Mouse (Mus musculus) midbrain, embryonic 13.5 days (tissue): ENCODE data around the gene Calcrl. TPM values are rescaled to one million over a fixed set of nuclear protein-coding genes. Genes with fewer than 3 reads are reported as not detected.
"Not testable (repeated sequence)": the region's sequence is repeated elsewhere in the genome, so short reads cannot be mapped to it uniquely, and the experiment has no call there.

Experiments
- ATAC-seq: fragments of 200-750 bp; cut with Nextera tagmentation; 2 replicates; pipeline ENCODE4 v1.8.0; 2017; ENCODE audit warnings: mild to moderate bottlenecking, moderate TSS enrichment, moderate library complexity
- H3K27ac ChIP-seq: fragments of 300-500 bp; sonication (generic); 2 replicates; pipeline ENCODE4 v1.5.1; 2015; ENCODE audit warnings: inconsistent platforms, mild to moderate bottlenecking, moderate library complexity
- H3K27me3 ChIP-seq: fragments of 300-500 bp; sonication (generic); 2 replicates; pipeline ENCODE4 v1.6.1; 2015; ENCODE audit warnings: mild to moderate bottlenecking, inconsistent platforms
- H3K36me3 ChIP-seq: fragments of 300-500 bp; sonication (generic); 2 replicates; pipeline ENCODE4 v1.6.1; 2015; ENCODE audit warnings: mild to moderate bottlenecking, inconsistent platforms
- H3K4me1 ChIP-seq: fragments of 300-500 bp; sonication (generic); replicated peaks from 2 replicates; pipeline ENCODE4 v1.6.1; 2015; ENCODE audit warnings: inconsistent platforms
- H3K4me2 ChIP-seq: fragments of 300-500 bp; sonication (generic); replicated peaks from 2 replicates; pipeline ENCODE4 v1.6.1; 2015; ENCODE audit warnings: moderate library complexity, mild to moderate bottlenecking, inconsistent platforms
- H3K4me3 ChIP-seq: fragments of 300-500 bp; sonication (generic); replicated peaks from 2 replicates; pipeline ENCODE4 v1.5.1; 2015; ENCODE audit warnings: mild to moderate bottlenecking, inconsistent platforms
- H3K9ac ChIP-seq: fragments of 300-500 bp; sonication (generic); replicated peaks from 2 replicates; pipeline ENCODE4 v1.6.1; 2015; ENCODE audit warnings: mild to moderate bottlenecking, inconsistent platforms
- H3K9me3 ChIP-seq: fragments of 300-500 bp; sonication (generic); 2 replicates; pipeline ENCODE4 v1.6.1; 2016; ENCODE audit warnings: mild to moderate bottlenecking, inconsistent platforms
- WGBS: fragments of 180-500 bp; shearing (Covaris S2); methylation state at CpG from one replicate; pipeline ENCODE4 v1.1.7; 2015; 5-methylcytosine and 5-hydroxymethylcytosine counted together
- polyA plus RNA-seq: library from polyadenylated mRNA; unstranded; fragments of >200 nt; fragmentation: Nextera tagmentation; extraction: Ambion mirVana; gene quantifications from 2 replicates; pipeline ENCODE4 v1.2.1, GENCODE M21; 2015

Gene Calcrl
- polyA plus RNA-seq, 1 experiment from 2014 or later = 8.5 TPM

DNA sequence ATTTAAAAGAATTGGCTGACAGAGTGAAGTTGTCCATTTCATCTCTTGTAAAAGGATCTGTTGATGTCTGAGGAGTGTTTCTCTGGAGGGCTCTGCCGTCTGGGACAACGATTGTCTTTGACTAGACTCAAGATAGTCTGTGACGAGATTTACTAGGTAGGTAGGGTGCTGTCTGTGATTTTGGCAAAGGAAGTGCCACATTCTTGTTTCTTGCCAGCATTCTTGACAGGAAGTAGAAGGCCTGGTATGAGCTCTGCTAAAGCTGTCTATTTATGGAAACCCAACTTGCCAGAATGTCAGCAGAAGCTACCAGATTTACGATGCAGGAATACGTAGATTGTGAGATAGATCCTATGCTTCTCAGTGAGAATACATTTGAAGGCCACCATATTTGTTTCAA is 16.7 kb upstream of the Calcrl start:
- no peaks in the 10 kb centered on the region for H3K4me1 ChIP-seq
- no peak for ATAC-seq
- no peak overlapping the region for H3K4me3 ChIP-seq
- H3K36me3 ChIP-seq = no peaks in the 10 kb centered on the region
- H3K27ac ChIP-seq = no peak overlapping the region
- no peaks in the 10 kb centered on the region for H3K27me3 ChIP-seq
- no peak overlapping the region for H3K9ac ChIP-seq
- H3K4me2 ChIP-seq = no peak overlapping the region
- H3K9me3 ChIP-seq = no peaks in the 10 kb centered on the region
- WGBS = 91% methylated on average over 5 of the region's 5 CpGs

- no peak overlapping the region for H3K27ac ChIP-seq
- peak; percentile 72; the same call in 1 of the 2 replicates for ATAC-seq
- peaks cover 6% of the 10 kb centered on the region; the same call in 1 of the 2 replicates for H3K4me1 ChIP-seq
- no peak overlapping the region for H3K4me3 ChIP-seq
- H3K36me3 ChIP-seq = no peaks in the 10 kb centered on the region
- no peak overlapping the region for H3K4me2 ChIP-seq
- no peak overlapping the region for H3K9ac ChIP-seq
- 54% methylated on average over 11 of the region's 11 CpGs for WGBS
- H3K27me3 ChIP-seq = 0 out of 2 replicates have a peak, but pooled peaks cover 11% of the 10 kb centered on the region
- no peaks in the 10 kb centered on the region for H3K9me3 ChIP-seq
Measured at GRCm38 (mm10) chr2:84429724-84430123, 4.5 kb upstream of the Calcrl start.

- Histone ChIP-seq H3K9me3 (no peaks in the 10 kb centered on the region), H3K4me2 (no peak overlapping the region), H3K27me3 (0 out of 2 replicates have a peak, but pooled peaks cover 11% of the 10 kb centered on the region), H3K4me3 (no peak overlapping the region), H3K9ac (no peak overlapping the region), H3K4me1 (peaks cover 9% of the 10 kb centered on the region), H3K36me3 (no peaks in the 10 kb centered on the region), H3K27ac (no peak overlapping the region)
- ATAC-seq = no peak
- WGBS = 71% methylated on average over 3 of the region's 3 CpGs
Measured at GRCm38 (mm10) chr2:84428836-84429235, 3.6 kb upstream of the Calcrl start.

- Histone ChIP-seq H3K36me3 (no peaks in the 10 kb centered on the region), H3K9ac (no peak overlapping the region), H3K4me2 (no peak overlapping the region), H3K4me1 (peaks cover 9% of the 10 kb centered on the region), H3K27ac (no peak overlapping the region), H3K9me3 (no peaks in the 10 kb centered on the region), H3K27me3 (0 out of 2 replicates have a peak, but pooled peaks cover 11% of the 10 kb centered on the region), H3K4me3 (no peak overlapping the region)
- no peak for ATAC-seq
- WGBS = 94% methylated on average over 4 of the region's 4 CpGs
Measured at GRCm38 (mm10) chr2:84426531-84426930, 1.3 kb upstream of the Calcrl start.

DNA sequence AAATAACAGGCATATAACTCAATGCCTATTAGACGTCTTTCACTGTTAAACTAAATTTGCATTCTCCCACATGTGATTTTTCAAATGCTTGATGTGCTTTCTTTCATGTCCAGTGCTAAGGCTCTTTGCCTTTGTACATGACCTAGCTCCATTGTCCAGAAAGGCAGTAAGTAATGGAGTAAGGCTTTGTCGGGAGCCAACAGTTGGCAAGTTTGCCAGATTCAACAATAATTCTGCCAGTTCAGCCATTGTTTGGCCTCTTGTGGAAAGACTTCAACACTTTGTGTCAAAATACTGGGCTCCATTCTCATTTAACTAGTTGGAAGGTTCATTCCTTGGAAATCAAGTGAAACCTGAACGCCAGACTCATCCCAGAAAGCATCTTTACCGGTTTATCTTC is 8.7 kb downstream of the Calcrl start:
- no peaks in the 10 kb centered on the region for H3K36me3 ChIP-seq
- no peak for ATAC-seq
- H3K4me3 ChIP-seq = no peak overlapping the region
- no peak overlapping the region for H3K9ac ChIP-seq
- peaks cover 4% of the 10 kb centered on the region; the same call in 1 of the 2 replicates for H3K9me3 ChIP-seq
- no peak overlapping the region for H3K27ac ChIP-seq
- H3K4me1 ChIP-seq = no peaks in the 10 kb centered on the region
- H3K4me2 ChIP-seq = no peak overlapping the region
- no peaks in the 10 kb centered on the region for H3K27me3 ChIP-seq
- 73% methylated on average over 4 of the region's 4 CpGs for WGBS

DNA sequence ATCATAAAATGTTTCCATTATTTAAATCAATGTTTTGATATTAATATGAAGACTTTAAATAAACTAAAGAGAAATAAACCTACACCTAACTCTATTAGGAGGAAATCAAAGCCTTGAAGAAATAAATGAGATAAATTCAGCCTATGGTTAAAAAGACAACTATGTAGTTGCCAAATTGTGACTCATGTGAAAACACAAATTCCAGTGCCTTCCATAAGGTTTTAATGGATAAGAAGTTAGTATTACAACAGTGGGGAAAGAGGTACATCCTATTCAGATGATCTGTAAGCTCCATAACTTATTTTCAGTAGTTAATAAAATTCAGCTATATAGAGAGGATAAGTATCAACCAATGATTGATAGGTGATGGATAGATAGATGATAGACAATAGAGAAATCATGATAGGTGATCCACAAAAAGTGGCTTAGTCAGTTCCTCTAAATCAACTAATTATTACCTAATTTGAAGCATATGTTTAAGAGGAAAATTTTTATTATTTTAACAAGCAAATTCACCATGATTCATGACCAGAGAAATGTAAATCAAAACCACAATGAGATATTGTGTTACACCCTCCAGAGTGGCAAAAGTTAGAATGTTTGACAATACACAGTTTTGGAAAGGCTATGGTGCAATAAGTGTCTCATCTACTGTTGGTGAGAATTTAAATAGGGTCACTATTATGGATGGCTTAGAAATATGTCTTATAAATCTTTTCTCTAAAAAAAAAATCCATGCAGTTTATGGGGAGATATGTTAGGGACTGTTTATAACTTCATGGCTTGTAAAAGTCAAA is 15.2 kb downstream of the Calcrl start:
- Histone ChIP-seq H3K9me3 (peaks cover 4% of the 10 kb centered on the region; the same call in 1 of the 2 replicates), H3K27me3 (no peaks in the 10 kb centered on the region), H3K9ac (no peak overlapping the region), H3K4me1 (no peaks in the 10 kb centered on the region), H3K4me2 (no peak overlapping the region), H3K4me3 (no peak overlapping the region), H3K36me3 (no peaks in the 10 kb centered on the region), H3K27ac (no peak overlapping the region)
- ATAC-seq = no peak

- 79% methylated on average over 3 of the region's 3 CpGs for WGBS
Measured at GRCm38 (mm10) chr2:84404834-84405233, 20.4 kb downstream of the Calcrl start.

DNA sequence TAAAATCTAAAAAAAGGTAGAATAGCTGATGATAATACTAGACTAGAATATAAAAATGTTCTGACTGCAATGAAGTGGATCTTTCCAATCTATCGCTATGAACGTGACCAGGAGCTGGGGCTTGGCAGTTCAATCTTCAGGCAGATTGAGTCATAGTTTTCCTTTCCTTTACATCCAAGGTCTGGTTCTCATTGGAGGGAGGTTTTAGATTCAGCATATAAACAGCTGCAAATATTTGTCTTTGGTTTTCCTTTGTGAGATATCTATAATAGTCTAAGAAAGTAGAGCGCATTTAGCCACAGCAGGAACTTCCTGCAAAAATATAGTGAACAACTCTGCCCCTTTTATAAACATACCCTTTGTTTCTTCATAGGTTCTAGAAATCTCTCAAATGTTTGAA is 22.5 kb downstream of the Calcrl start:
- Histone ChIP-seq H3K9ac (no peak overlapping the region), H3K4me2 (no peak overlapping the region), H3K27ac (no peak overlapping the region), H3K27me3 (no peaks in the 10 kb centered on the region), H3K4me3 (no peak overlapping the region), H3K9me3 (no peaks in the 10 kb centered on the region), H3K4me1 (no peaks in the 10 kb centered on the region), H3K36me3 (no peaks in the 10 kb centered on the region)
- no peak for ATAC-seq
- WGBS = 90% methylated on average over 3 of the region's 3 CpGs

More at GRCm38 (mm10) chr2:84404834-84405233, 20.4 kb downstream of the Calcrl start:
- H3K9me3 ChIP-seq = no peaks in the 10 kb centered on the region
- no peak overlapping the region for H3K9ac ChIP-seq
- H3K4me3 ChIP-seq = no peak overlapping the region
- no peak for ATAC-seq
- H3K4me2 ChIP-seq = no peak overlapping the region
- H3K4me1 ChIP-seq = no peaks in the 10 kb centered on the region
- no peaks in the 10 kb centered on the region for H3K27me3 ChIP-seq
- H3K27ac ChIP-seq = no peak overlapping the region
- H3K36me3 ChIP-seq = no peaks in the 10 kb centered on the region

DNA sequence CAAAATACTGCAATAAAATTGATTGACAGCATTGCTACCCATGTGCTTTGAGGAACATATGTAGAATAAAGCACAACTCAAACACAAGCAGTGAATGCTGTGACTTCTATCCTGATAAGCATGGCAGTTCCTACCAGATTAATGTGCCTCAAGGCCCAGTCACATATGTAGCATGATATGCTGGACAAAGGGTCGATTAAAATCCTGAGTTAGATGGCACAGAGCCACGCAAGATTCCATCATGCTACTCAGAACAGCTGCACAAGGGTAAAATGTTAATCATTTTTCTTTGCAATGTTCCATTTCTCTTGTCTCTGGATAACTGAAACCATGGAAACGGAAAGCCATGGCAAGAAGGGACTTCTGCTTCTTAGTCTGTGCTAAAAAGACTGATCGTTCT is 28.7 kb downstream of the Calcrl start:
- Histone ChIP-seq H3K36me3 (no peaks in the 10 kb centered on the region), H3K27ac (no peak overlapping the region), H3K4me2 (no peak overlapping the region), H3K4me1 (no peaks in the 10 kb centered on the region), H3K27me3 (no peaks in the 10 kb centered on the region), H3K9me3 (no peaks in the 10 kb centered on the region), H3K9ac (no peak overlapping the region), H3K4me3 (no peak overlapping the region)
- ATAC-seq = no peak
- WGBS = 70% methylated on average over 4 of the region's 4 CpGs

GRCm38 (mm10) chr2:84393236-84393635 is 32.0 kb downstream of the Calcrl start:
- Histone ChIP-seq H3K9me3 (no peaks in the 10 kb centered on the region), H3K9ac (no peak overlapping the region), H3K27ac (no peak overlapping the region), H3K4me1 (no peaks in the 10 kb centered on the region), H3K27me3 (no peaks in the 10 kb centered on the region), H3K4me3 (no peak overlapping the region), H3K4me2 (no peak overlapping the region), H3K36me3 (no peaks in the 10 kb centered on the region)
- WGBS = 96% methylated on average over 4 of the region's 4 CpGs
- ATAC-seq = no peak

DNA sequence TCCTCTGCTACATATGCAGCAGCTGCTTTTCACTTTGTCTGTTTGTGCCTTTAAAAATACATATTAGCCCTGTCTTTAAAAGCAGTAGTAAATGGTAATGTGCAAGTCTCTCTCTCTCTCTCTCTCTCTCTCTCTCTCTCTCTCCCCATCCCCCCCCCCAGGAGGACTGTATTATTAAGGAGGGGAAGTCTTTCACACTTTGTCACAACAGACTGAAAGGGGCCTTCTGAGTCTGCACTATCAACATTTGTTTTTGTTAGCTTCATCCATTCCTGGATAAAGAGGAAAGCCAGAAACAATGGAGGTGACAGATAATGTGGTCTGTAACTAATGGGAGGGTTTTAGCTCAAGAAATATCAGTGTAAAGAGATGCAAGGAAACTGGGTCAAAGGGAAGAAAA is 36.1 kb downstream of the Calcrl start:
- Histone ChIP-seq H3K9me3 (no peaks in the 10 kb centered on the region), H3K27me3 (no peaks in the 10 kb centered on the region), H3K36me3 (no peaks in the 10 kb centered on the region), H3K27ac (no peak overlapping the region), H3K9ac (no peak overlapping the region), H3K4me2 (no peak overlapping the region), H3K4me3 (no peak overlapping the region), H3K4me1 (peaks cover 9% of the 10 kb centered on the region; the same call in 1 of the 2 replicates)
- ATAC-seq = no peak

- not testable (repeated sequence) for H3K9me3 ChIP-seq, H3K4me3 ChIP-seq, ATAC-seq, H3K27me3 ChIP-seq, H3K27ac ChIP-seq, H3K4me1 ChIP-seq, H3K4me2 ChIP-seq, H3K36me3 ChIP-seq, H3K9ac ChIP-seq
- 92% methylated on average over 14 of the region's 14 CpGs for WGBS
Measured at GRCm38 (mm10) chr2:84388537-84388936, 36.7 kb downstream of the Calcrl start.

DNA sequence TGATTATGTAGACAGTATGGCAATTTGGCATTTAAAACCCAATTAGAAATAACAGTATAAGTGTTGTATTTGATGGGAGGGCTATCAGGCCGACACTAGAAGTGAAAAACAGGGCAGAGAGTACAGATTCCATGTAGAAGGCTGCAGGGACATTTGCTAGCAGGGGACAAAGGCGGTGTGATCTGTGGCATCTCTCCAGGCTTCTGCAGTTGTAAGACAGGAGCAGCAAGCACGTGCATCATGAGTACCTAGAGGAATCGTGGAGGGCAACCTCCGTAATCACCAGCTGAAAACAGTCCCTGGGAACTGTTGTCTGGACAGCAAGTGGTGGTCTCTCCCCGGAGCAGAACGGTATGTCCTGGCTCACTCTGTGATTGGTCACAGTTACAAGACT is 37.2 kb downstream of the Calcrl start:
- H3K27me3 ChIP-seq = no peaks in the 10 kb centered on the region
- no peak for ATAC-seq

More for the DNA sequence above, 37.2 kb downstream of the Calcrl start:
- no peak overlapping the region for H3K4me3 ChIP-seq
- 75% methylated on average over 7 of the region's 7 CpGs for WGBS
- no peaks in the 10 kb centered on the region for H3K9me3 ChIP-seq
- H3K36me3 ChIP-seq = no peaks in the 10 kb centered on the region
- H3K4me1 ChIP-seq = peaks cover 9% of the 10 kb centered on the region; the same call in 1 of the 2 replicates
- no peak overlapping the region for H3K9ac ChIP-seq
- no peak overlapping the region for H3K4me2 ChIP-seq
- H3K27ac ChIP-seq = no peak overlapping the region
